Mouse (Mus musculus) layer of hippocampus, adult 9-10 months (tissue): ENCODE measurements around the gene Commd2.

Source experiments
- DNase-seq: peaks from one replicate; pipeline ENCODE4 v3.0.0; 2022; ENCODE audit warnings: low spot score

The Commd2 gene

DNA sequence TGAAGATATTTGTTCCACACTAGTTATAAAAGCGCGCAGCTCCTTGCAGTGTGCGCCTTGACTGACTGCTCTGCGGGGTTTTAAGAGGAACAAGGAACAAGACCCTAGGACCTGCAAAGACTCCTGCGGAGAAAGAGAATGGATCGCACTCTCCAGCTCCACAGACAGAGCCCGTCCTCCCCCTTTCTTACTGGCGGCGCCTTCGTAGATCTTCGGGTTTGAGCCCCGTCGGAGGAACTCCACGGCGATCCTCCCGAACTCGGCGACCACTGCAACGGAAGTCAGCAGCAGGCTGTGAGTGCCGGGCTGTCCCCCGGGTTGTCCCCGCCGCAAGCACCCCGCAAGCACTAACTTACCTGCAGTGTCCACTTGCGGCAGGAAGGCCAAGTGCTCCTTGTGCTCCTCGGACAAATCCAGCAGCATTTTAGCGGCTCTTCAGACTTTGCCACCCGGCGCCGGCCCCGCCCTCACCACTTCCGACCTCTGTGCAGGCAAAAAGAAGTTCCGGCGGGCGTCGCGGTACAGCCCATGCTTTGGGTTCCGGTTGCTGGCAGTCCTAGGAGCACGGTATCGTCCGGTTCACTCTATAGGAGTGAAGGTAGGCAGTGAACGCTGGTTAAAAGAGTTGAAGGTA is at the start of gene Commd2:
Gene Commd2, minus strand, starts transcription at position 485 of the 634 bp plus-strand sequence.
- DNase-seq, result peak; percentile 72

DNA sequence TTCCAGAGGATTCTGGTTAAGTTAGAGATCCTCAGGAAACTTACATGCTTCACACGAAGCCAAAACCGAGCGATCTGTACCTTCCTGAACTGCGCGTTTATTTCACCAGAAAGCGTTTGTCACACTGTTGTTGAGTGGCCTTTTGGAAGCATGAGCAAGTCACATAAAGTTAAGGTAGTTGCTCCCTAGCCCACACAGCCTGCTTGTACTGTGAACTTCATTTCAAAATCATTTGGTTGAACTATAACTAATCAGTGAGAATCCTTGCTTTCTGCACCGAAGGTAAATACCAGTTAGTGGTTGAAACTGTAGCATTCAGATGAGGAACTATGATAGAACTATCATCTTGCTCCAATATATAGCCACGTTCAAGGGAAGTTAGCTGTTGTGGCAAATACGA is 45.3 kb upstream of the Commd2 start:
- no peak for DNase-seq

DNA sequence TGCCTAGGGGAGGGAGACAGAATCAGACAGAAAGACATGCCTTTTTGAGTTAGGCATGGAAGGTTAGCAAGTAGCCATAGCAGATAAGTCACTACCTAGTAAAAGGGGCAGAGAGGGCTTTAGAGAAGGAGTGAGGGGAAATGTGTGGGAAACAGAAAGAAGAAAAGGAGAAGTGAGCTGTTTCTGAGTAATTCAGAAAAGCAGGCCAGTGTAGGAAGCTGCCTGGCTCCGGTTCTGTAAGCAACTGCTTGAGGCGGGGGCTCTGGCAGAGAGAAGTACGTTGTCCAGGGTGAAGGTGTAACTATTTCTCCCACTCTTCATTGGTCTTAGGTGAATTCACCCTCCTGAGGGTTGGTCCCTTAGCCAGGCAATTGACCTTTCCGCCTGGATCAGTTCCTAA is 44.7 kb upstream of the Commd2 start:
- no peak for DNase-seq

DNA sequence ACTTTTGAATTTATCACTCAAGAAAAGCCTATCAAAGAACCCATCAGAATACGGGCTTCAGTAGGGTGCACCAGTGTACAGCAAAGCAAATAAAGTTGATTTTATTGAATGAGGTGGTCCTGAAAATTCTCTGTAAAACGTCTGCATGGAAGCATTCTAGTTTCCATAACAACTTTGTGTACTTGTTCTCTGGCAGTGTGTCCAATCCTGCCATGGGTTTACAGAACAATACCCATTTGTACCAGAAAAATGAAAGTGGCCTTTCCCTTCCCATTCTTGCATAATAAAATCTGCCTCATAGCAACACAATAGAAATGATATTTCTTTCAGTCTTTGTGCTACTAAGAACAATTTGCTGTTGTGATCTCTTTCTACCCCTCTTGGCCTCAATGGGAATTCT is 41.2 kb upstream of the Commd2 start, which contains the start of gene Ankub1:
Gene Ankub1, minus strand, starts transcription at position 81 of the 400 bp plus-strand sequence.
- DNase-seq, result no peak

DNA sequence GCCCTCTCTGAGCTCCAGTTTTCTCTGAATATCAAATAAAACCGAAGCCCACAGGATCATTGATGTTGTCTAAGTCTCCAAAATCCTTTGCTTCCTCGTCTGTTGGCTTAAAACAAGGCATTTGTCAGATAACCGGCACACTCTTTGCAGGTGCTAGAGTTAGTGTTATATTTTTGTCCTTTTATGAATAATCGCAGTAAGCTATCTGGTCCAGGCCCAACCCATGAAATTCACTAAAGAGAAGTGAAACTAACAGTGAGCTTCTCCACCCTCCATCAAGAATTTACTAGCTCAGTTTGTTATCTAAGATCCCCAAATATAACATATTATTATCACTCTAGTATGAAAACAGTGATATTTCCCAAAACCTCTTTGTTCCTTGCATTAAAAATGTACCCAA is 40.3 kb upstream of the Commd2 start:
- DNase-seq, result no peak

DNA sequence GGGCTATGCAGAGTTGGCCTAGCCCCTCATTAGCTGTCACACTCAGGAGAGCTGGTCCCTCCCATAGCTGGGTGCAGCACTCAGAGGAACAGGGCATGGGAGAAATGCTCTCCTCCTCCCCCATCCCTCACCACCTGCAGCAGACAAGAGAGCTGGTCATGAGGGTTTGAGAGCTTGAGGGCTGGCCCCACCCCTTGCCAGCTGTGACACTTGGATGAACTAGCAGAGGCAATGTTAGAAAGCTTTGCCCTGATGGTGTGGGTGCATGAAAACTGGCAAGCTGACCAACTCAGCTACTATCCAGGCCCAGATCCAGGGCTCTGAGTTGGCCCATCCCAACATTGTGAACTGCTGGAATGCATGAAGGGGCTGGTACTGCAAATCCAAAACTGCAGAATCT is 26.3 kb upstream of the Commd2 start:
- DNase-seq, result no peak

DNA sequence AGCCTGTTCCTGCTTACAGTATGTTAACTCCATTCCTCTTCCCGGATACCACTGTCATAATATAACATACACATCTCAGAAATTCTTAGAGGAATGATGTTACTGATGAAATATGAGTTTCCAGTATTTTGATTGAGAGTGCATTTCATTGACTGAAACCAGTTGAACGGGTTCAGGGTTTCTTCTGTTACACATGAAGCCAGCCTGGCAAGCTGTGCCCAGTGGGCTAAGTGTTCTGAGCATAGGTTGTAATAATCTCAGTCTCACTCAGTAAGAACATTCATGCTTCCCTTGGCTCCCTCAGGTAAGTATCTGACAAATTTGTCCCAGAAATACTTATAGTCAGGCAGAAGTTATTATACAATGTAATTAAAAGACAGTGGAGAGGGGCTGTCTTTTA is 22.6 kb upstream of the Commd2 start:
- no peak for DNase-seq

DNA sequence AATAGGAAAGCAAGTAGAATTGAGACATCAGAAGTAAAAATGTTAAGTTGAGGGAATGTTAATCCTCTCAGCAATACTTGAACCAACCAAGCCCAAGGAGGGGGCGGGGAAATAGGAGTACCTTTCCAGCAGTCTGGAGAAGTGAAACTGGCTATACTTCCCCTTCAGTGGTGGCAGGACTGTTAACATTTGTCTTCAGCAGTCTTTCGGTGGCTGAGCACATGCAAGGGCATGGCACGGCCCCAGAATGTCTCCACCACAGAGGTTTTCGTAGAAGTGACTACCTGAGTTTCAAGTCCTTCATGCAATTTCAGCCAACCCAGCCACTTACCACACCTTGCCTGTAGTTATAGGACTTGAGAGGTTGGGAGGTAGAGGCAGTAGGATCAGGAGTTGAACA is 22.1 kb upstream of the Commd2 start:
- no peak for DNase-seq

DNA sequence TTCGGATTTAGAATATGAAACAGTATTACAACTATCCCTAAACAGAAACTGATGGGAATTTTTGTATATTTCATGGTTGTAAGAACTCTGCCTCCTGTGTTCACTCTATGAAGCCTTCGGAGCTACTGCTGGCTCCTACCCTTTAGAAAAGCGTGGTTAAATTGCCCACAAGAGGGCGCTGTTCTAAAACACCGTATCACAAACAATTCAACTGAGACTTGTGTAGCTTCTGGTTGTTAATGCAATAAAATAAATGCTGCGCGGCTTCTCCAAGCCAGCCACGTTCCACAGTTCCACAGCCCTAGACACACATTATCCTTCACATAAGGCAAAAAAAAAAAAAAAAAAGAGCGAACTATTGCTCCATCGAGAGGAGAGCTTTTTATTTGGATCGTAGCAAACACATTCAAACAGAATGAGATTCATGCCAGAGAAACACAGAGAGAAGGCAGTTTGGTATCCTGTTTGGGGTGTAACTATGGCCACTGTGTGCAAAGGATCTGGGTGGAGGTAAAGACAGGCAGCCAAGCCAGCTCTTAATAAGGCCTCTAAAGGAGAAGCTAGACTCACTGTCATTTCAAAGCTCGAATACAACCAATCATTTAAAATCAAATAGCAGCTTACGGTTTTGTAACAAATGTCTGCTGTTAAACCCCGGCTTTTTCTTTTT is 15.7 kb upstream of the Commd2 start:
- peak; percentile 83 for DNase-seq

DNA sequence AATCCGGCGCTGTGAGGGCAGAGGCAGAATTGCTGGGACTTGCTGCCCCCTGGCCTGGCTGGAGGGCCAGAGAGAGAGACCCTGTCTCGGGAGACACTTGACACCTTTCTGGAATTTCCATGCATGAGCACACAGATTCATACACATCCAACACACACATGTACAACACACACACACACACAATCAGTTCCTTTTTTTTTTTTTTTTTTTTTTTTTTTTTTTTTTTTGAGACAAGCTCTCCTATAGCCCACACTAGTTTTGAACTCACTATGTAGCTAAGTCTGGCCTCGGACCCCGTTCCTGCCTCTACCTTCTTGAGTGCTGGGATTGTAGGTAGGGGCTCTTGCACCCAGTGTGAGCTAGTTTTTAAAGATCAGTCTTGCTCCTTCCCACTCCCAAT is 14.4 kb upstream of the Commd2 start:
- DNase-seq, result no peak

DNA sequence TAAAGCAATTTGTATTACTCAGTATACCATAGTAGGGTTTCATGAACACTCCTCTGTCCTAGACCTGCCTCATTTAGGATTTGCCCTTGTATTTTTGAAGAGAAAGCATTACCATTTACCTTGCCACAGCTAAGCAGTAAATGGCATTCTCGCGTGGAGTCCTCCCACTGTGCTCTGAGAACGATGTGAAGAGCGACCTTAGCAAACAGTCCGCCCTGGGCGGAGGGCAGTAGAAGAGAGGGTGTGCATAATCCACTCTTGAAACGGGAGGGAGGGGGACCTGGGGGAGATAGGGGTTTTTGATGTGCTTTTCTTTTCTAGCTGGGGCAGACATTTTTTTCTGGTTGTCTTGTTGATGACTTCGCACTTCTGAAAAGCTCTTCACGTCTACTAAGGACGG is 13.2 kb upstream of the Commd2 start:
- no peak for DNase-seq

DNA sequence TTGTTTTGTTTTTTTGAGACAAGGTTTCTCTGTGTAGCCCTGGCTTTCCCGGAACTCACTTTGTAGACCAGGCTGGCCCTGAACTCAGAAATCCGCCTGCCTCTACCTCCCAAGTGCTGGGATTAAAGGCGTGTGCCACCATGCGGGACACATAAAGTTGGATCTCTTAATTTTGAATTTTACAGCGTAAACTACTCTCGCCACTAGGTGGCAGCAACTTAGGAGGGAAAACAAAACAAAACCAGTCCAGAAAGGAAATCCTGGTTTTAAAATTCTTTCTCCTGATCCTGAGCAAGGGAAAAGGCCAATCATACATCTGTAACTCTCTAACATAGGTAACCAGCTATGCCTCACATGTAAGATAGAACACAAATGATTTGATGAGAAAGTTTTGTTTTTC is 12.2 kb upstream of the Commd2 start:
- no peak for DNase-seq

DNA sequence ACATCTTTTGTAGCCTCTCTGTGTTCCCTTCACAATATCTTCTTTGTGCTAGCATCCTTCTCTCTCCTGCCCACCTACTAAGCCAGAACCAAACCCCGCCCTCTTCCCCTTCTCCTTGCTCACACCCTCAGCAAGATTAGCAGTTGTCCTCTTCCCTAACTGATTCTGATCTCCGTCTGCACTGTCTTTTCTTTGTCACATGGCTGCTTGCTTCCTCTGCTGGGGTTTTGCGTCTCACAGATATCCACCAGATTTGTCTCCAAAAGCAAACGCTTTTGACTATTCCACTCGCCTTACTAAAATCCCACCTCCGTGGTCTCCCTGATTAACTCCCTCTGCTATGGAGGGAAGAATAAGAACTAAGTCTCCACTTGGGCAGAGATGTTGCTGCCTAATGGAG is 7.1 kb upstream of the Commd2 start:
- no peak for DNase-seq

DNA sequence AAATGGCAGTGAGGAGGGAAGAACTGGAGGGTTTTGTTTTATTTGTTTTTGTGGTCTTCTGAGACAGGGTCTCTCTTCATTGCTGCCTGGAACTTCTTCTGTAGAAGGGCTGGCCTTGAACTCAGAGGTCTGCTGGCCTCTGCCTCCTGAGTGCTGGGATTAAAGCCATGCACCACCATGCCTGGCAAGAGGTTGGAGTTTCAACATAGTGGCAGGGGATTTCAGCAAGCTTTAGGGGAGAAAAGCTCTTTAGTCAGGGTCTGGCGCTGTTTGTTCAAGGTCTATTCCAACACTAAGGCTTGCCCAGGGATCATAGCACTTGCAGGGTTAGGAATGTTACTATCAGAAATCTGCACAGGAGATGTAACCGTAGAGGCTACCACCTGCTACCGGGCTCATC is 2.1 kb upstream of the Commd2 start:
- no peak for DNase-seq

DNA sequence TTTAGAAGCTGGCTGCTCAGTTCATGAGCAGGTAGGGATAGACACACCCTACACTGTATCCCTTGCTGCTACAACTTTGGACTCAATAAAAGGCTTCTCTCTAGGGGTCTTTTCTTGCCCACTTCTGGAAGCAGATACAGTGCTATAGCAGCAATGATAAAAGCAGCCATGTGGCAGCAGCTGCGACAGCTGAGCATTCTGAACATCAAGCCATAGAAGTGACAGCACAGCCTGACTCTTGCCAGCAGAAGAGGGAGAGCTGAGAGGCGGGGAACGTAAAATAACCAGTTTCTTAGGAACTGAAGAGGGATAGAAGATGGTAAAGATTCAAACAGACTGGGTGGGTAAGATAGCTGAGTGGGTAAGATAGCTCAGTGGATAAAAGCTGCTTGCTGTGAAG is 970 bp upstream of the Commd2 start:
- no peak for DNase-seq

DNA sequence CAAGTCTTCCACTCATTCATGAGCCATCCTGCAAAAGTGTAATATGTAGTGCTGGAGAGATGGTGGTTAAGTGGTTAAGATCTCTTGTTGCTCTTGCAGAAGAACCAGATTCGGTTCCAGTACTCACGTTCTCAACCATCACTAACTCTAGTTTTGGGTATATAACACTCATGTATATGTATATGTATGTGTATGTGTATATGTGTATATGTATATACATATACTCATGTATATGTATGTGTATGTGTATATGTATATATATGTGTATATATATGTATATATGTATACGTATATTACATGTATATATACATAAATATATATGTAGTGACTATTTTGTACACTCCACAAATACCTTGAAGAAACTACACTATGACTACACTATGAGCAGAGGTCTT is 347 bp upstream of the Commd2 start:
- DNase-seq, result no peak

DNA sequence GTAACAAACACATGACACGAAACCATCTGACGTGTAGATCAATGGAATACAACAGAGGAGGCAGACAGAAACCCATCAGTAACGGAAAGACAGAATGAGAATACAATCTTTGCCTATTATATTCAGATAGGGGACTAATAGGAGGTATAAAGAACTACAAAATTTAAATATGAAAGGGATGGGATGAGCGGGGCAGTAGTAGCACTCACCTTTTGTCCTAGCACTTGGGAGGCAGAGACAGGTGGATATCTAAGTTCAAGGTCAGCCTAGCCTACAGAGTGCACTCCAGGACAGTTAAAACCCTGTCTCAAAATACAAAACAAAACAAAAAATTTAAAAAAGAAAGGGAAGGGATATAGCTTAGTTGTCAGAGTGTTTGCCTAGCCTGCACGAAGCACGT is 8.3 kb downstream of the Commd2 start:
- no peak for DNase-seq

DNA sequence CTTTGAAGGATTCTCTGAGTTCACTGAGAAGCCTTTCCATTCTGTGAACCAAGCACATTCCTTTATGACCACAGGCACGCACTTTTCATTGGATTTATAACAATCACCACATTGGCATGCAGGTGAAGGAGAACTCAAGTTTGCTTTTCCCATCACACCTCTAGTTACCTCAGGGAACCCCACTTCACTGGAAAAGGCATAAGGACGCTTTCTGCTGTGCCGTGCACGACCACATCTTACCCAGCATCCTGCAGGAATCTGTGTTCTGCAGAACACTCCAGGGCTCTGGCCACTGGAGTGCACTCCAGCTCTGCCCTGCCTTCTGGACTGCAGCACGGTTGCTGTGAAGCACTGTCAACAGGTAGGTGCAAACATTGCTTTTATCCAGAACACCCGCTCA is 13.9 kb downstream of the Commd2 start:
- no peak for DNase-seq

DNA sequence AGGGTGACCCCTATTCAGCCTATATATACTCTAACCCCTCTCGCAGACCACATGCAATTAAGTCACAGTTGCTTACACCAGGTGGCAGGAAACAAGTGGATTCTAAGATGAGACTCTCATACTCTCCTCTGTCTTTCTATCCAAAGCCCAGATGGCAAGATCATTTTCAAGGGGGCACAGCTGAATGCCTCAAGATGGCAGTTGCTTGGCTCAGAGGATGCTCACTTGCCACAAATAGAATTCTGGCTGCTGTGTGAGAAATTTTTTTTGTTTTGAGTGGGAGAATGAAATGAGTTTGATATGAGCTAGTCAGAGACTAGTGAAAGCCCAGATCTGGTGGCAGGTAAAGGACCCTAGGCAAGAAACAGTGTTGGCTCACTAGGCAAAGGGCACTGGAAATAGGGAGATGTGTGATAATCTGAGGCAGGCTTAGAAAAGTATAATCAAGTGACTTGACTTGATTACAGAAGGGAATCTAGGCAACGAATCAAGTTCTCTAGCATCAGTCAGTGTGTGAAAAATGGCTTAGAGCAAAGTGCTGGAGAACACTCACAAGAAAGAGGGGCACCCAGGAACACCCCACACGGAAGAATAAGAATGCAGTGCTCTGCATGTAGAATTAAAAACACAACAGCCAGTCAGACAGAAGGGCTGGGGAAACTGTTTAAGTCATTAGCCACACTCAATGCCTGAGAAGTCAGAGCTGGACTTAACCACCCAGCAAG is 16.6 kb downstream of the Commd2 start:
- peak; percentile 5 for DNase-seq

DNA sequence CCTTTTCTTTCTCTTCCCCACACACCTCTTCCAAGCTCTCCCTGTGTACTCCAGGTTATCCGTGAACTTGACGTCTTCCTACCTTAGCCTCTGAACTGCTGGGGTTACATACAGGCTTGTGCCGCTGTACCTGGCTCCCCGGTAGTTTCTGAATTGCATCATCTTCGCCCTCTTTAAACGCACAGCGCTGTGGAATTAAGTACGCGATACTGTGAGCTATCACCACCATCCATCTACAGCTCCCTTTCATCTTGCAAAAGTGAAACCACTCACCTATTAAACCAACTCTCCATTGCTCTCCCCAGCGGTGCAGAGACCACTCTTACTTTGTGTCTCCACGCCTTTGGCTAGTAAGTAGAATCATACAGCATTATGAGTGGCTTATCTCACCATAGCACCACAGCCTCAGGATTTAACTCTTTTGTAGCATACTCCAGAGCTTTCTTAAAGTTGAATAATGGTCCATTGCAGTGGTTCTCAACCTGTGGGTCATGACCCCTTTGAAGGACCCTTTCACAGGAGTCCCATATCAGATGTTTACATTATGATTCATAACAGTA is 24.5 kb downstream of the Commd2 start:
- DNase-seq, result no peak

DNA sequence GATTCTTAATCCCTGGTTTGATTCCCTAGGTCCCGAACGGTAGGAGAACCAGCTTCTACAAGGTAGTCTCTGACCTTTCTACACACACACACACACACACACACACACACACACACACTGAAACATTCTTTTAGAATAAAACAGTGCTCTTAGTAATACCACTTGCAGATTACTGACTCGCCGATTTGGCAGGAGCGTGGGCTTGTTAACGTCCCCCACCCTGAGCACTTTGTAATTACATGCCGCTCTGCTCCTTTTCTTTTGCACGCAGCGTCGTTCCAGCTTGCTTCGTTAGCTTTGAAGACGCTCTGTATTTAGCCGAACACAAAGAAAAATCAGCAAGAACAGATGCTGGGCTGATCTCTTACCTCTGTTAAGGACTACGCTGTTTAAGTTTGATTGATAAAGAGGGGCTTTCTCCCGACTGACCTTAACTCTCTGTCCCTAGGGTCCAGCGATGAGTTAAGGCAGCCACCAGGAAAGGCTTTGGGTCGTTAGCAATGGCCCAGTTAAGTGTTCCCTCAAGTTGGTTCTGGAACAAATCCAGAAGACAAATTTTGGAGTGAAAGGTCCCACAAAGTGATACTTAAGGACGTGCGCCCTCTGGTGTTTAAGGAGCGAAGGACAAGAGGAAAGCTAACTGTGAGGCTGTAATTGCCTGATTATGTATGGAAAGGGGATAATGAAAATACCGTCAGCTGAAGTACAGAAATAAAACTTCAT is 26.1 kb downstream of the Commd2 start:
- DNase-seq, result peak; percentile 43

DNA sequence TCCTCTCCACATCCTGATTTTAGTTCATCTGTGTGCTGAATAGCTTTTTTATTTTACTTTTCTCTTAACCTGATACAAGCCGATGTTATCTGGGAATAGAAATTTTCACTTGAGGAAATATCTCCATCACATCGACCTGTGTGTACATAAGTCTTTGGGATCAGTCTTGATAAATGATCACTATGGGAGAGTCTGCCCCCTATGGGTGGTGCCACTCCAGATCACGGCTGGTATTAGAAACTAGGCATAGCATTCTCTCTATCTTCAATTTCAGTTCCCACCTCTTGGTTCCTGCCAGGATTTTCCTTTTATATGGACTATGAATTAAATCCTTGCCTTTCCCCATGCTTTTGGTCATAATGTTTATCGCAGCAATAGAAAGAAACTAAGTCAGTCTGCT is 31.8 kb downstream of the Commd2 start:
- no peak for DNase-seq
